Mouse (Mus musculus): ENCODE results near the gene Tmem214.

Tmem214 gene

GRCm38 (mm10) chr5:30867712-30868111, at the start of gene Tmem214:
Gene Tmem214, plus strand, starts transcription at chr5:30868012.
- DNase-seq, result no peak

- DNase-seq, result no peak
Measured at GRCm38 (mm10) chr5:30818758-30819309, 49.0 kb upstream of the Tmem214 start.

DNA sequence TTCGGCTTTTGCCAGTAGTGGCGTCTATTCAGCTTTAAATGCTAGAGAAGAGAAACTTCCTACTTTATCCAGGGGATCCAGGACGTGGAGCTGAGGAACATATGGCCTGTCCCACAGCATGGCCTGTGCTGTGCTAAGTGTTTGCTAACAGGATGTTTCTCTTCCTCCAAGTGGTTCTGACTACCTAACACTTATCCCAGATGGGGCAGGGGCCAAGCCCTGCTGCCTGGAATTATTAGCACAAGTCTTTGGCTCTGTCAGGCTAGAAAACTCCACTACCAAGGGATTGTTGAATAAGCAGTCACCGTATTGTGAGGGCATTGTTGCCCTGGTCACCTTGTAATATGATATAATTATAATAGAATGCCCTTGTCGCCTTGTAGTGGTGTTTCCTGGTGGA, 45.1 kb upstream of the Tmem214 start:
- no peak for DNase-seq

DNA sequence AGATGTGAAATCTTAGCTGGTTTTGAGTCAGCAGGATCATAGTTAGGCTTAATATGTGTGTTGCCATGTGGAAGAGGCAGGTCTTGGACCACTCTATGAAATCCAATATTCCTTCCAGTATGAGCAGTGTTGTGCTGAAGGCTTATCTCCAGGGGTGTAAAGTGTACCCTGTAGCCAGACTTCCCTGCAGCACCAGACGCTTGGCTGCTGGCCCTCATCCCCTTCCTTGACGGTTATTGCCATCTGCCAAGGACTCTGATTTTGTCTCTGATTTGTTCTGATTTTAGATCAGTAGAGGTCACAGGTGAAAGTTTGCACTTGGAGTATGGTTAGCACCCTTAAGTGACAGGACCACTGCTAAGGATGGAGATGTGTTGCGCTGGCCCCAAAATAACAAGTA, 44.7 kb upstream of the Tmem214 start:
- DNase-seq, result no peak

GRCm38 (mm10) chr5:30824124-30824988, 43.5 kb upstream of the Tmem214 start:
- DNase-seq, result no peak

- DNase-seq, result no peak
Measured at GRCm38 (mm10) chr5:30825166-30825565, 42.6 kb upstream of the Tmem214 start.

GRCm38 (mm10) chr5:30825821-30826220, 42.0 kb upstream of the Tmem214 start:
- no peak for DNase-seq

- no peak for DNase-seq
Measured at GRCm38 (mm10) chr5:30833416-30833815, 34.4 kb upstream of the Tmem214 start.

DNA sequence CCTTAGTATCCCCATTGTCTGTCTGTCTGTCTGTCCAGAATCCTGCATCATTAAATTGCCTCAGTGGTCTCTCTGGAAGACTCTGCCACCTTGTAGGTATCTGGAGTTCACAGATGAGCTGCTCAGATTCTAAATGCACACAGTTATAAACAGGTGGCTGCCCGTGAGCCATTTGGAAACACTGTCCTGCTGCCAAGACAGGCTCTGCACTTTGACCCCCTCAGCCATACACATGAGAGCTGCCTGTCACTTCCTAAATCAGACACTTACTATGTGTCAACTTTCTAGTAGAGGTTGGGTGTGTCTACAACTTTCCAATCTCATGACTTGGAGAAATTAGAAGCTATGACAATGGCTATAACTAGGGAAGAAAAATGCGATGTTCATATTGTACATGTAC, 28.1 kb upstream of the Tmem214 start:
- DNase-seq, result no peak

GRCm38 (mm10) chr5:30841896-30842295, 25.9 kb upstream of the Tmem214 start:
- DNase-seq, result no peak

GRCm38 (mm10) chr5:30849891-30850555, 17.8 kb upstream of the Tmem214 start:
- no peak for DNase-seq

DNA sequence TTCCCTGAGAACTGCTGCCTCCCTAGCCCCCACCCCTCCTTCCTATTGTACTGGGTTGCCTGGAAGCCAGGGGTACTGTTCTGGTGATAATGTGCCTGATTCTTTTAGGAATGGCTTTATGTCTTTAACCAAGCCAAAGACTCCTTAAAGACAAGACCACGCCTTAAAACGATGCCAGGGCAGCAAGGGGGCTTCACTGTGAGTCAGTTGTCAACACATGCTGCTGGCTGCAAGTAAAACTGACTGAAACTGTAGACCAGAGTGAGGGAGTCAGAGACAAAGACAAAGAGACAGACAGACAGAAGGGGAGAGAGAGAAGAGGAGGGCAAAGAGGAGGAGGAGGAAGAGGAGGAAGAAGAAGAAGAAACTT, 17.3 kb upstream of the Tmem214 start:
- DNase-seq, result no peak

GRCm38 (mm10) chr5:30853522-30853921, 14.3 kb upstream of the Tmem214 start:
- DNase-seq, result no peak

DNA sequence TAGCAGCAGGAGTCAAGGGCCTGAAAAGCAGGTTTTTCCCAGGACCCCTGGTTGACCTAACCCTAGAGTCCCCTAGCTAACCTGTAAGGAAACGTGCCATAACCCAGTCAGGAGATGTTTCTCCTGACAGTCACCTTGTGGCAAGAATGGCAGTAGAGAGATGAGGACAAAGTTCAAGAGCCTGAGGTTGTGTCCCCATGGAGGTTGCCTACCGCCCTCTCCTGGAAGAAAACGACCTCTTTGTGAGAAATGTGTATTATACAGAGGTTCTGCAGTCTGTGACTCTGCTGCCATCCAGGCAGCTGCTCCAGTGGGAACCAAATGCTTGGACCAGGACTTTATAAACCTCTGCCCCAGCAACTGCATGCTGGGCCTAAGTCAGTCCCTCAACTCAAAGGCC, 12.1 kb upstream of the Tmem214 start:
- no peak for DNase-seq

DNA sequence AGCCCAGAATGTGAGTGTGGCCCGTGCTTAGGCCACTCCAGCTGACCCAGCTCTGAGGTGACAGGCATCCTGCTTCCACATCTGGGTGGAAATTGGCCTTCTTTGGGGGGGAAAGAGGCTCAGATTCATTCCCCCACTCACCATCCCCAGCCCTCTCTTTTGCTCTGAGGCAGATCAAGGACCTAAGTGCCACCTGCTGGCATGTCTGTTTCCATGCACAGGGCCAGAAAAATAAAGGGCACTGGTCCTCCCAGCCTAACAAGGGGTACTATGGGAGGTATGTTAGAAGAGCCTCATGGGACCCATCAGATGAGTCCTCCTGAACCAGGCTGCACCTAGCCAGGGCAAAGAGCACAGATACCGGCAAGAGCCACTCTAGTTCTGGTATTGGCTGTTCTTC, 11.7 kb upstream of the Tmem214 start:
- DNase-seq, result no peak

- DNase-seq, result no peak
Measured at GRCm38 (mm10) chr5:30863852-30864251, 4.0 kb upstream of the Tmem214 start.

DNA sequence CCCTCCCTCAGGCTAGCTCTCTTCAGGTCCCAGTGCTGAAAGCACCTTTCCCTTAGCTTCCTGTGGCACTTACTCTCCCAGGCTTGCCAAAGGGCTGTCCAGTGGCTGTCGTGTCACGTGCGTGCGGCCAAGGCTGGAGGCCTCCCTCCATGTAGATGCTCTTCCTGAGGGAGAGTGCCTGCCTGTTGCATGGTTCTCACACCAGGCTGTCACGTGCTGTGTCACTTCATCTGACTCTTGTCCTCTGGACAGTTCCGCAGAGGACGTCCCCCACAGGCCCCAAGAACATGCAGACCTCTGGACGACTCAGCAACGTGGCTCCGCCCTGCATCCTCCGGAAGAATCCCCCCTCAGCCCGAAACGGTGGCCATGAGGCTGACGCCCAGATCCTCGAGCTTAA, 3.5 kb upstream of the Tmem214 start:
- no peak for DNase-seq

- no peak for DNase-seq
Measured at GRCm38 (mm10) chr5:30866871-30867270, 941 bp upstream of the Tmem214 start.

DNA sequence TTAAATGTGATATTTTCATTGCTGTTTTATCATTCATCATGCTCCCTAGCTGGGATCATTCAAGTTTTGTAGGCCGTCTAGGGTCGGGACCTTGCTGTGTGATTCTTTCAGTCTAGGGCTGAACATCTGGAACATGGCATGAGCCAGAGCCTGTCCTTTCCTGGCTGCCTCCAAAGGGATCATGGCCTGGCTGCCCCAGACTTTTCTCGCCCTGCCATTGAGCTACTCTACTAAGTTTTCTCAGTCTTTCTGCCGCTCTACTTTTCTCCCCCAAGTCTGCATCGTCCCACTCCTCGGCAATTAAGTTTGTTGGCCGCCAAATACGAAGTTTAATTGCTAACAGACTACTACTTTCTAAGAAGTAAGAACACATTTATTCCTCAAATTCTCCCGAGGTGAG, 1.2 kb downstream of the Tmem214 start:
- no peak for DNase-seq

- DNase-seq, result peak; percentile 94
Measured at GRCm38 (mm10) chr5:30869405-30870130, 1.8 kb downstream of the Tmem214 start.

DNA sequence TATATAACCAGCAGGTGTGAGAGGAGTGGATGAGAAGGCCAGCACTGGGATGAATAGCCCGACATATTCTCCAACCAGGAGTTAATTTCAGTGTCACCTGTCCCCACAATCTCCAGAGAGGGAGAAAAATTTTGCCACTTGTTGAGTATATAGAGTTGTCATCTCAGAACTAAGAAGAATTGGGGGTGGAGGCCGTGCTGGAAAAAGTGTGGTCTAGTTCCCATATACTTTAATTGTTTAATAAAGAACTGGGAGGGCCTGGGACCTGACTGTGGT, 2.3 kb downstream of the Tmem214 start:
- DNase-seq, result no peak

GRCm38 (mm10) chr5:30872574-30872973, 4.8 kb downstream of the Tmem214 start:
- DNase-seq, result no peak

GRCm38 (mm10) chr5:30874365-30874764, 6.6 kb downstream of the Tmem214 start:
- no peak for DNase-seq

DNA sequence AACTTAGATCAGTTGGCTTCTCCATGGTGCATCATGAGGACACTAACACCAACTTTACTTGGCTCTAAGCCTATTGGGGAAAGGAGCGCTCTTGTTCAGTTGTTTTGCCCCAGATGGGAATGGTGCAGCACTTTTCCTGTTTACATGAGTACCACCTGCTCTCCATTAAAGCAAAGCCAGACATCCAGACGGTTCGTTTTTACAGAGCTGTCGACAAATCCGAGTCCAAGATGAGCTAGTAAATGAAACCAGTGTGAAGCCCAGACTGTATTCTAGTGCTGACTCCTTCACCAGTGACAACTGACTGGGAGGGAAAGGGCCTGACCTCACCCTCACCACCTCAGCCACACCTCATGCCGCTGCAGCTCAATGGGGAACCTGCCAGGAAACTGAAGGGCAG, 10.8 kb downstream of the Tmem214 start:
- no peak for DNase-seq

All from thymus, postnatal 25 days (tissue).